Mouse (Mus musculus) layer of hippocampus, adult 2 months (tissue): ENCODE data around the gene Gatb. TPM values are rescaled to one million over a fixed set of nuclear protein-coding genes. Genes with fewer than 3 reads are reported as not detected.

ENCODE experiments used
- DNase-seq, 2 experiments: peaks; one replicate each; pipeline ENCODE4 v3.0.0; 2022; ENCODE audit warnings: low spot score in 2 of 2
- H3K27ac ChIP-seq: fragments of 200-600 bp; 2 replicates; pipeline ENCODE4 v1.8.1; 2022
- H3K4me3 ChIP-seq: fragments of 200-600 bp; 2 replicates; pipeline ENCODE4 v1.8.1; 2022; ENCODE audit warnings: mild to moderate bottlenecking
- CTCF ChIP-seq: fragments of 200-600 bp; conservative IDR thresholded peaks from 2 replicates; pipeline ENCODE4 v1.8.1; 2022; ENCODE audit warnings: antibody characterized with exemption, mild to moderate bottlenecking, moderate library complexity
- total RNA-seq, 2 experiments: library from RNA; stranded (reverse); gene quantifications; 2 replicates each; pipeline ENCODE4 v1.2.3; 2021

Gene Gatb
- total RNA-seq, 2 experiments from 2014 or later = 19.2 to 24.5 TPM

DNA sequence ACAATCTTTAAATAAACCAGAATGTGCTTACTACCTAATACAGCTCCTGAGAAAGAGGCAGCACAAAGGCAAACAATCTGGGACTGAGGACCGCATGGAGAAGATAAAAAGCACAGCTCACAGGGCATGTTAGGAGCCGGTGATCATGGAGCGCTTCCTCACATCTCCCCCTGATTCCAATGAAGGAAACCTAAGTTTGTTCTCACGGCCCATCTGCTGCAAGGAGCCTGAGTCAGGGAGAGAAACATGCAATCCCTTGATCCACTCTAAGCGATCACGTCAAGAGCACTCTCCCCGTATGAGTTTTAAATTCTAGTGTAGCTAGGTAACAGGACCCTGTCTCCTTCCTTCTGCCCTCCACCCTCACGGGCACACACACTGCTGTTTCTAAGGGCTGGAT, 103.2 kb downstream of the Gatb start:
- peak overlapping the region; percentile 40; the same call in 1 of the 2 replicates for H3K27ac ChIP-seq
- peak in 1 of 2 experiments; percentile 25 for DNase-seq
- H3K4me3 ChIP-seq = no peak overlapping the region
- no peak for TF ChIP-seq CTCF

DNA sequence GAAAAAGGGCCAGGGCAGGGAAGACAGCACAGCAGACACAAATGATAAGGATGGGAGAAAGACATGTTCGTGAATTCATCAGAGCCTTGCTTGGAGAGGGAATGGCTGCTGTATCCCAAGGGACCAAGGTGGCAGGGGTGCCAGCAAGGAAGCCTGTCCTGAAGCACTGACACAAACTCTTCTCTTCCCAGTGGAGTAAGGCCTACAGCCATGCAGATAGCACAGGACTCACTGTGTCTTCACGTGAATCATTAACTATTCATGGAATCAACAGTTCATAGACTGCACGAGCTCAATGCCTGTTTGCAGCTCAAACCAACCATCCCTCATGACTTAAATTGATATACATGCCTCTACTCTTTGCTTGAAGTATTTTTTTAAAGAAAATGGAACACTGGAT, 104.0 kb downstream of the Gatb start:
- no peak for DNase-seq
- H3K4me3 ChIP-seq = no peak overlapping the region
- H3K27ac ChIP-seq = peak overlapping the region; percentile 40
- TF ChIP-seq CTCF = no peak

GRCm38 (mm10) chr3:85679312-85679933, 105.5 kb downstream of the Gatb start:
- TF ChIP-seq CTCF = no peak
- DNase-seq = no peak
- peak overlapping the region; percentile 43; the same call in 1 of the 2 replicates for H3K4me3 ChIP-seq
- H3K27ac ChIP-seq = peak overlapping the region; percentile 39

DNA sequence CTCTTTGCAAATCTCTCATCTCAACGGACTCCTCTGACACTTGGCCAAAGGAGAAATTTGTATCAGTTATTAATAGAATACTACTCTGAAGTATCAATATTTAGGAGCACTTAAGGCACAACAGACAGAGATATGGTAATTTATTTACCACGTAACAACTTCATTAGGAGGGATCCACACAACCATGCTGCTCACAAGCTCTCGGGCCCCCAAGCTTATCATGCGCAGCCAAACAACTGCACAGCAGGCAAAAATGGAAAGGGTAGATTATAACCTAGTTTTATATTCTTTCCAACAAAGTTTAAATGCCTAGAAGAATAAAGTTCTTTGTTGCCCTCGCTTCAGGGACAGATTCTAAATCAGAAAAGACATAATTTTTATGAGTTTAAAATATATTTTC, 106.0 kb downstream of the Gatb start:
- H3K27ac ChIP-seq = peak overlapping the region; percentile 69
- no peak for DNase-seq
- H3K4me3 ChIP-seq = peak overlapping the region; percentile 43
- no peak for TF ChIP-seq CTCF

GRCm38 (mm10) chr3:85681136-85681535, 107.2 kb downstream of the Gatb start:
- no peak for TF ChIP-seq CTCF
- no peak for DNase-seq
- Histone ChIP-seq H3K27ac (peak overlapping the region; percentile 89), H3K4me3 (peak overlapping the region; percentile 50)

DNA sequence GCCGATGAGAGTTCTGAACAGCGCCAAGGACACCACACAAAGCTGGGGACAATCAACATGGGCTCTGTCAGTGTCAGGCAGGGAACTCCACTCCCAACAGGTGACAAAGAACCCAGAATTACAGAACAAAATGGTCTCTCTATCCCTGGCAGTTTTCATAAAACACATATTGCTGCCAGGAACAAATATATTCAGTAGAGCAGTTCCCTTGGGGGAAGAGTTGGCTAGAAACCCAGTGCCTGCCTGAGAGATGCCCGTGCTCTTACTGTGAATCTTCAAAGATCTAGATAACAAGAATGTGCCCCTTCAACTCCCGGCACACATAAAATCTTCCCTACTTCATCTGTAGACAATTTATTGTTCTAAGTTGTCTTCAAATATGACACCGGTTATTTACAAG, 109.7 kb downstream of the Gatb start:
- no peak for TF ChIP-seq CTCF
- peak in 1 of 2 experiments; percentile 45 for DNase-seq
- peak overlapping the region; percentile 89 for H3K27ac ChIP-seq
- H3K4me3 ChIP-seq = peak overlapping the region; percentile 50

DNA sequence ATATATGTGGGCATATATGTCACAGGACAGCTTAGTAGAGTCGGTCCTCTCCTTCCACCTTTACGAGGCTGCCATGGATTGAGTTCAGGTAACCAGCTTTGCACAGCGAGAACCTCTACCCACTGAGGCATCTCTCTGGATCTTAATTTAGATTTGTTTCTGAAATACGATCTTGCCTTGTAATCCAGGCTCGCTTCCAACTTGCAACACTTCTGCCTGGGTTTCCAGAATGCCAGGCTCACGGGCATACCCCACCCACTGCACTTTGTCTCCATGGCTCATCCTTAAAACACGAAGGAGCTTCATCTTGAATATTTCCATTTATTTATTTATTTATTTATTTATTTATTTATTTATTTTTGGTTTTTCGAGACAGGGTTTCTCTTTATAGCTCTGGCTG, 111.4 kb downstream of the Gatb start:
- Histone ChIP-seq H3K4me3 (no peak overlapping the region), H3K27ac (no peak overlapping the region)
- no peak for DNase-seq
- no peak for TF ChIP-seq CTCF

- DNase-seq = no peak
- H3K27ac ChIP-seq = no peak overlapping the region
- no peak overlapping the region for H3K4me3 ChIP-seq
- TF ChIP-seq CTCF = no peak
These were observed 114.4 kb downstream of the Gatb start for GRCm38 (mm10) chr3:85688341-85688740.

DNA sequence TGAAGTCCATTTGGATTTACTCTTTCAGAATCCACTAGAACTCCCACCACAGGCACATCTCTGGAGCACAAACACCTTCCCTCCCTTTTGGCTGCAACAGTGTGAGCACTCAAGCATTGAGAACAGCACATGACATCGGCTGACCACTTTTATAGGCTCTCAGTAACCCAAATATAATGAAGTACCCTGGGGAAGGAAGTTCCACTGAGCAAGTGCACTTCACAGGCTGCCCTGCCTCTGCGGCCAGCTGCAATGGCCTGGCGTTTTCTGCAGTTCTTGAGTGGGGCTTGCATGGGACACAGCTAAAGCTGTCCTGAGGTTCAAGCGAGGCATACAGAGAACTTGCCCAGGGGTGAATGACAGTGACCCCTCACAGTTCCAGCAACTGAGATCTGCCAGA, 117.2 kb downstream of the Gatb start:
- Histone ChIP-seq H3K27ac (no peak overlapping the region), H3K4me3 (no peak overlapping the region)
- DNase-seq = no peak
- no peak for TF ChIP-seq CTCF

- Histone ChIP-seq H3K4me3 (no peak overlapping the region), H3K27ac (no peak overlapping the region)
- no peak for DNase-seq
- TF ChIP-seq CTCF = no peak
These were observed 119.1 kb downstream of the Gatb start for GRCm38 (mm10) chr3:85693013-85693412.

DNA sequence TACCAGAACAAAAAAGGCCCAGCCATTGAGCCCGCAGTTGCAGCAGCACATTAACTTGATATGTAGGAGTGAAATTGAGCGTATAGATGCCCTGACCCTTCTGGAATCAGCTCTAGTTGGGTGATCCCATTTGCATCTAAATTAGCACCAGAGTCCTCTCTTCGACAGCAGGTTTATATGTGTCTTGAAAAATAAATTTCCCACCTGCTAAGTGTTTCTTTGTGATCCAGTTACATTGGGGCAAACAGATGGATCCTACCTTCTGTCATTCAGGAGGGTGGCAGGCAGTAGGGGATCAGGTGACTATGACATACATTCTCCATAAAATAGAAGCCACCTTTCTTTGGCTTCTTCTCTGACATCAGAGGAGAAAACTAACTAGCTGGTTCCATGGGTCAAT, 121.1 kb downstream of the Gatb start:
- no peak for TF ChIP-seq CTCF
- H3K4me3 ChIP-seq = no peak overlapping the region
- DNase-seq = no peak
- H3K27ac ChIP-seq = no peak overlapping the region

- no peak for TF ChIP-seq CTCF
- DNase-seq = no peak
- Histone ChIP-seq H3K4me3 (no peak overlapping the region), H3K27ac (no peak overlapping the region)
These were observed 124.6 kb downstream of the Gatb start for GRCm38 (mm10) chr3:85698496-85698895.

DNA sequence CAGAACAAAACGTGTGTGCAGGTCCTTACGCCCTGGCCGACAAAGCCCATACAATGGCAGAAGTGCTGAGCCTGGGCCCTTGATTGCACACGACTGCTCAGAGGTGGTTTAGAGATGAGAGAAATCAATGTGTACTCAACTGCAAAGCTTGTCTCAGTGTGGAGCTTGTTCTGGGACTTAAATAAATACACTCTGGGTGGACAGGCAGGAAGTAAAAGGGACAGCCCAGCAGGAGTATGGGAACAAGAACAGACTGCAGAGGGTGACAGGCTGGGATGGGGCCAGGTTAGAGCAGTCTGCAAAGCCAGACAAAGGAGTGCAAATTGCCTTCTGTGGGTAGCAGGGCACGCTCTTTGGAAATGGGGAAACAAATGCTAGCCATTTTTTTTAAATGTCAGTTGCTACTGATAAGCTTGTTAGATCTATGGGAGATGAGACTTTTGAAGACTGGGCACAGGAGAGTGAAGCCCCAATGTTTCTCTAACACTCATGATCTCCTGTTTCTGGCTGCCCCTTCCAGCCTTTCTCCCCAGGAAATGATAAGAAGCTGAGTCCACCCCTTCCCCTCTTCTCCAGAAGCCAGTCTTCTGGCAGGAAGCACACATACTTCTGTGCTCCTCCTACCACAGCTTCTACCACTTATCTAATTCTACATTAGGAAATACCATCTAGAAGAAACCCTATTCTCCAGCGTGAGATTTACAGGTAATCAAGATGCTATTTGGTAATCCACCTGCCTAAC, 129.4 kb downstream of the Gatb start:
- no peak overlapping the region for H3K27ac ChIP-seq
- H3K4me3 ChIP-seq = no peak overlapping the region
- no peak for TF ChIP-seq CTCF
- DNase-seq = no peak

Other genes with a start within 250 kb of the Gatb start
- 10 to 100 TPM; 13.5 to 15.0 TPM for gene Fam160a1, start 243.2 kb downstream of the Gatb start, total RNA-seq